Mouse (Mus musculus) 416B (cell line): ENCODE results near the gene BC030867.

Experiments used
- DNase-seq: peaks from one replicate; pipeline ENCODE4 v3.0.0; 2011; ENCODE audit warnings: low read depth

Gene BC030867

DNA sequence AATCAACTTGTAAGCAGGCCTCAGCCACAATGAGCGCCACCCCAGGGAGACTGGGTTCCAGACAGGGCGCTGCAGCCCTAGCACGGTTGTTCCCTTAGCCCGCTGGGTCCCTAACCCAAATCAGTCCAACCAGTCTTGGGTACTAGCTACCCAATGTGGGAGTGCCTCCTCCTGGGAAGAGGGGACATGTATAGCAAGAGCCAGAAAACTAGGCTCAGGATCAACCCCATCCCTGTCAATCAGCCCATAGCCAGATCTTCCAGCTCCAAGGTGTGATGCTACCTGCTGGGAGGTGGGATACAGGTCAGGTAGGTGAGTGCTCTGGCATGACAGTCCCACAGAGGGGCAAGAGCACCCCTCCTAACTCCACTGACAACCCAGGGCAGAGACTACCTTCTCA lies 41.5 kb downstream of the BC030867 start:
- DNase-seq: no peak

DNA sequence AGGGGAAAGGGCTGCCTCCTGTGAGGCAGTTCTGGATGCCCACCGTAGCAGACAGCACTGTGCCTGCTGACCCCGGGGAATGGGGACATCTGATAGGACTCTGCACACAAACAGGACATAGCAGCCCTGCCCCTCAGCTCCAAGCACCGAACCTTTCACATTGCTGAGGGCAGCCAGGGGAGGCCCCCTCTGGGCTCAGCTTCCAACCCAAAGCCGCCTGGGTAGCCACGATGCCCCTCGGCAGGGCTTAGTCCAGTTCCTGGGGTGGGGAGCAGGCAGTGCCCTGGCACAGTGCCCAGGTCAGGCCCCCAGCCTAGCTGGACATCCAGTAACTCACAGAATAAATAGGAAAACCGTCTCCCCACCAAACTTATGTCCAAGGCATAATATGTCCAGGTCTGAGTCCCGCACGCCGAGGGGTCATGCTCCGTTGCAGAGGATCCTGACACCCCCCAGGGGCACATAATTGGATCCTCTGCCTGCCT lies 42.4 kb downstream of the BC030867 start:
- no peak for DNase-seq

DNA sequence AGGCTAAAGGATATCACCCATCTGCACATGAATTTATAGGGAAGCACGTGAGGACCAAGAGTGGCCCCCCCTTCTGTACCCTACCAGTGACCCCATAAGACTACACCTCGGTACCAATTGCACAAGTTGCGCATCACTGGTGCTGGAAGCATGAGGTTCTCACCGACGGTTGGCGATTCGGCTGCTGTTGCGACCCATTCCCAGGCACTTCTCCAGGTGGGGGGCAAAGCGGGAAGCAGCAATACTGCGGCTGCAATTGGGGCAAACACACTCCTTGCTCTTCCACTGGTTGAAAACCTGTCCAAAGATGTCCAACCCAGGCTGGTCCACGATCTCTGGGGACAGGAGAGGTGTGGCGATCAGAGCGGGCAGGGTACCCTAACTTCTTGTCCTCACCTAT lies 45.3 kb downstream of the BC030867 start:
- no peak for DNase-seq

GRCm38 (mm10) chr11:102294416-102294815 lies 45.7 kb downstream of the BC030867 start:
- DNase-seq: no peak

DNA sequence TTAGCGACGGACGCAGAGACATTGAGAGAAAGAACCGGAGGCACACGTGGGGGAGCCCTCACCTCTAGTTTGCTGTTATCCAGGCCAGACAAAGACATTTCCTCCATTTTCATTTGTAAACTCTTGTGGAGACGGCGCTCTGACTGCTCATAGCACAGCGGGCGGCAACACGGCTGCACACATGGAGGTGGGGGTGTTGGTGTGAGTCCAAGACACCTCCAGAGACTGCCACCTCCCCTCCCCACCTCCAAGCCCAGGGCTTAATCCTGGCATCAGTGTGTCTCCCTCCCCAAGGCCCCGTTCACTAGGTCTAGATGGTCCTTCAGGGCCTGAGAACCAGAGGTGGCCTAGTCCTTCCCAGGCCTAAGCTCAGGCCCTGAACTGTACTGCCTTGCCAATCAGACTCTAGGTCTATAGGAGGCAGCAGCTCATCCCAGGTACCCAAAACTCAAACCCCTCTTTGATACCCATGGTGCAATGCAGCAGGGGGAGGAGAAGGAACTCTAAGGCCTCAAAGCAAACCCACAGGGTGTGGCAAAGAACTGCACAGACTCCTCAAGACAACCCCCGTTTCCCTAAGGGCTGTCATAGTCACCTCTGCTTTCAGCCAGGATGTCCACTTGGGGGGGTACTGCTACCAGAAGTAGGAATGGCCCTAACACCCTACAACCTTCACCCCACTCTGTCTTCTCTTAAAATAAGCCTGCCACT lies 46.4 kb downstream of the BC030867 start:
- peak; percentile 91 for DNase-seq

- peak; percentile 55 for DNase-seq
Measured at GRCm38 (mm10) chr11:102295598-102296471, 47.2 kb downstream of the BC030867 start.

DNA sequence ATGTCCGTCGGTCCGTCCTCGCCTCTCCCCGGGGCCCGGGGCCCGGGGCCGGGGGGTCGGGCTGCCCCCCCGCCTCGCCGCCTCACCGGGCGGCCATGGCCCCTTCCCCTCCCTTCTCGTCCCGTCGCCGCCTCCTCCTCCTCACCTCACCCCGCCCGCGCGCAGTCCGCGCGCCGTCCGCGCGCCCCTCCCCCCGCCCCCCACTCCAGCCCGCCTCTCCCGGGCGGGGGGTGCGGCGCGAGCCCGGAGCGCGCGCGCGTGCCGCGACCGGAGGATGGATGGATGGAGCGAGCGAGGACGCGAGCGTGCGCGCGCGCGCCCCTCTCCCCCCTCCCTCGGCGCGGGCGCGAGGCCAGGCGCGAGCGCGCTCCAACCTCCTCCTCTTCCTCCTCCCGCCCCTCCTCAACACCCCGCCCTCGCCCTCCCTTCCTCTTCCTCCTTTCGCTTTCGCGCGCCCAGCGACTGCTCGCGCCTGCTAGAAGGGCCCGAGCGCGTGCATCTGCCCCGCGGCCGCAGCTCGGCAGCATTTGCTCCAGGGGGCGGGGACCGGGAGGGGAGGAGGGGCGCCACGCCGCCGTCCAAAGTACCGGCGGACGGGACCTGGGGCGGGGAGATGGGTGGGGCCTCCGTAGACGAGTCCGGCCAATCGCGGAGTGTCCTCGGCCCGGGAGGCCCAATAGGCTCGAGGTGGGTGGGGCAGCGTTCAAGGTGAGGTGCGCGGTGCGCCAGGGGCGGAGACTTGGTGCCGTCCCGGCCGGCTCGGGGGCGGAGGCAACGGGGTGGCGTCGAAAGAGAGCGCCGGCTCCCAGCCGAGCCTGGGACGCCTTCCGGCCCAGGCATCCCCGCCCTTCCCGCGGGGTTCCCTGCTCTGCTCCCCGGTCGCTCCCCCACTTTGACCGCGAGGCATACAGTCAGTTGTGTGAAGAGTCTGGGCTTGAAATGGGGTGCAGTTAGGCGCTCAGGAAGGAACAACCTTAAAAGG lies 48.1 kb downstream of the BC030867 start, which contains the start of gene Atxn7l3:
Gene Atxn7l3, minus strand, starts transcription at position 141 of the 982 bp plus-strand sequence.
- peak; percentile 98 for DNase-seq

DNA sequence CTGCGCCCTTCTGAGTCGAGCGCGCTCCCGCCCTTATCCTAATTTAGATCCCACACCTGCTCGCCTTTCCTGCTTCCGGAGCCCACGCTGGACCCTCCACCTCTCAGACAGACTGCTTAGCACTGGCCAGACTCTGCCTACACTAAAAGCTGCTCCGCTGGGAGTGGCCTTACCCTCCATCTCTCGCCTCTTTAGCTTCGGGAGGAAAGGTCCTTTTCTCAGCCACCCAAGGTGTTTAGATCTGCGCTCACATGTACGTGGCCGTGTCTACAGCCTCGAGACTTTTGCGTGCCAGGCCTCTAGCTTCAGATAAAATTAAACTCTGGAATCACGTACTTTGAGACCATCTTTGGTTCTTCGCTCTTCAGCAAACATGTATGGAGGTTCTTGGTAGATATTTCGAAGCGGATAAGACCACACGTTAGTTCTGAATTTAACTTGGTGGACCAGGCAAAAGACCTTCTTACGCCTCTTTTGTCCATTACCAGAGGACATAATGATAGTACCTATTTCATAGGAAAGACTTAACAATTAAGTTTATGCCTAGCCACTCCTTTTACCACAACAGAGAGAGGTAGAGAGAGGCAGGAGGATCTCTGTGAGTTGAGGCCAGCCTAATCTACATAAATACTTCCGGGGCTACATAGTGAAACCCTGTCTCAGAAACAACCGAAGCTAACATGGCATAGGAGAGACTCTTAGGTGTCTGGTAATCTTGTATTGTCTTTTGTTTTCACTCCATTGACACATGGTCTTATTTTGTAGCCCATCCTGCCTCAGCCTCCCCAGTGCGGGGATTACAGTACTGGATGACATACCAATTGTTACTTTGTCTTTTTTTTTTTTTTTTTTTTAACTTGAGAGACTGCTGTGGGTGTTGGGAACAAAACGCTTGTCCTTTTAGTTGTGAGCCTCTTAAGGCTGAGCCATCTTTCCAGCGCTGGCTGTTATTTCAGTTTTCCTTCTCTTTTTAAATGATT lies 49.2 kb downstream of the BC030867 start:
- DNase-seq: peak; percentile 64

- DNase-seq: peak; percentile 87
Measured at GRCm38 (mm10) chr11:102299839-102300238, 51.2 kb downstream of the BC030867 start.

DNA sequence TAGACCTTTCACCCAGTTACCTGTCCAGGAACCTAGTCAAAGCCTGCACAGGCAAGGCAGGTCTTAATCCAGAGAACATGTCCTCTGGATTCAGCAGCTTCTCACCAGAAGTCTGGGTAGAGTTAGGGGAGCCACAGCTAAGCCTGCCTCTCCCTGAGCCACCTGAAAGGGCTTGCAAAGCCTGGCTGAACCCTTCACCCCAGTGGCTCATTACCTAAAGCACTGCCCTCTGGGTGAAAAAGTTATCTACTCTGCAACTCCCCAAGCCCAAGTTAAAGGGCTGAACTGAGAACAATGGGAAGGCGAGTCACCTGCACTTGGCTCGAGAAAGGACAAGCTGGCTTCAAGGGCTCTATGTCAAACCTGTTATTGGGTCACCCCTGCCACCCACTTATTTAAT lies 55.5 kb downstream of the BC030867 start:
- DNase-seq: no peak

GRCm38 (mm10) chr11:102305359-102305758 lies 56.7 kb downstream of the BC030867 start:
- no peak for DNase-seq

DNA sequence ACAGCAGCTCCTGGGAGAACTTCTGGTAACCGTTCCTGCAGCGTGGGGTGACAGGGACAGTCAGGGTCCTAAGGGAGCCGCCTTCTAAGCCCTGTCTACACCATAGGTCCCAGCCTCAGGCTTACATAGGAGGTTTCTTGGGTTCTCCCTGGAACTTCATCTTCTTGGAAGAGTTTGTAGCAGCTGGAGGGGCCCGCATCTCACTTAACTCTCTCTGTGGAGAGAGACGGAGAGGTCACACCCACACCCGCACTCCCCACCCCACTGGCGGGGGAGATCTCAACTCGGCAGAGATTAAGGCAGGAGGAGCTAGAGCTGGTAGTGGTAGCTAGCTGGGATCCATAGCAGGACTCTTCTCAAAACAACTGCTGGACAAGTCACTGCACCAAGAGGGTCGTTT lies 59.4 kb downstream of the BC030867 start:
- DNase-seq: no peak

DNA sequence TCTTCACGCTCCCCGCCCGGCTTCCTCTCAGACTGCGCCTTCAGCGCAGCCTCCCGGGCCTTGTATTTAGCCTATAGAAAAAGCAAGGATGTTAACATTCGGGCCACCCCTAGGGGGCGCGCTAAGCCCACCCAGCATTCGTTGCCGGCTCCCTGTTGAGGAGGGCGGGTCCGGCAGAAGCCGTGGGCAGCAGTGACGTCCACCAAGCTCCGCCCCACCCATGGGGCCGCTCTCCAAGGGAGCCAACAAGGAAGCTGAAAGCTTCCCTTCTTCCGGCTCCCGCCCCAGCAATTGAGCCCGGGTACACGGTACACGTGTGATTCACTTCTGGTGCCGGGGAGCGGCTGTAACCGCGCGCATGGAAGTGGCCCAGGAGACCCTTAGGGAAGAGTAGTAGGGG lies 60.3 kb downstream of the BC030867 start:
- peak; percentile 97 for DNase-seq

GRCm38 (mm10) chr11:102309821-102310617 lies 61.3 kb downstream of the BC030867 start:
- DNase-seq: no peak

DNA sequence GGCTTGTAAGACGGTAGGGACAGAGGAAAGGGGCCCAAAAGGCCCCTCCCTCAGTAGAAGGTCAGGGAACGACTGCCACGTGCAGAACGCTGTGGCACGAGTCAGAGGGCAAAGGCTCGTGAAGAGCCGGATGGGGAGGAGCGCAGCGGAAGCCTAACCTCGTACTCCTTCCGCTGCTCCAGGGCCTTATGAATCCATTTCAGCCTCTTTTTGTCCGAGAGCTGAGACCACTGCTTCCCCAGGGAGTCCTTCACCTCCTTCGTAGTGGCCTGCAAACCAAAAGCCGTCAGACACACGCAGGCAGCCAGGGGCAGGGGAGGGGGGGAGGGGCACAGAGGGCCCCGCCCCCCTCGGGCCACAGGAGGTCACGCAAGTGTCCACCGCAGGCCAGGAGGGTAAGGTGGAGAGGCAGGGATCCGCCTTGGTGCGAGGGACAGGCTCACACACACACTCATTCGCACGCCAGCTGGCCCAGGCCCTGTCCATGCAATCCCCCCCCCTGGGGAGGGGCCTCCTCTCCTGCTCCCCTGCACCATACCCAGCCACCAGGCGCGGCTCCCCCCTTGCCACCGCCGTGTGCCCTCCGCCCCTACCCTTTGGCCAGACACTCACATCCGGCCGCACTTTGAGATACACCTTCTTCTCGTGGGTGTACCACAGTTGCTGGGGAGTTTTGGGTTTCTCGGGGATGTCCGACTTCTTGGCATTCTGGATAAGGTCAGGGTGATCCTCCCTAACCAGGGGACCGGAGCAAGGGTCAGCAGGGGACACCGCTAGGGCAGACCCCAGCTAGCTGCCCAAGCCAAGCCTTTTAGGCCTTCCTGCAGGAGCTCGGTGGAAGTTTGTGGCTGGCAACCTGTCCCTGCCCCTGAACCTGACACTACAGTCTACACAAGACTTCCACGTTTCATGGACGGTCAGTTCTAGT lies 62.4 kb downstream of the BC030867 start:
- DNase-seq: no peak

DNA sequence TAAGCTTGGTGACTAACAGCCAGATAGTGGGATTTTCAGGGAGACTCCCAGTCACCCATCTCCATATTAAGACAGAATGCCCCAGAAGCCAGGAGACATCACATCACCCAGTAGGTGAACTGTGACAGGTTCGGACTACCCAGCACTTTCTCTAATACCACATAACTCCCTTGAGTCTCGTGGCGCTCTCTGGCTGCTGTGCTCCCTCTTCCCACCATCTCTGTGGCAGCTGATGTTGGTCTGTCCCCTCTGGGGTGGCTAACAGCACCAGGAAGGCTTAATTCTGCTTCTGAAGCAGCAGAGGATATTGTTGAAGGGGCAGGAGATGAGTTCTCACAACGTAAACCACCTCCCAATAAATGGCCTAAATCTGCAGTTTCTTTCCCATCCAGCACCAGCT lies 63.3 kb downstream of the BC030867 start:
- DNase-seq: no peak

- no peak for DNase-seq
Measured at GRCm38 (mm10) chr11:102312586-102312985, 63.9 kb downstream of the BC030867 start.

DNA sequence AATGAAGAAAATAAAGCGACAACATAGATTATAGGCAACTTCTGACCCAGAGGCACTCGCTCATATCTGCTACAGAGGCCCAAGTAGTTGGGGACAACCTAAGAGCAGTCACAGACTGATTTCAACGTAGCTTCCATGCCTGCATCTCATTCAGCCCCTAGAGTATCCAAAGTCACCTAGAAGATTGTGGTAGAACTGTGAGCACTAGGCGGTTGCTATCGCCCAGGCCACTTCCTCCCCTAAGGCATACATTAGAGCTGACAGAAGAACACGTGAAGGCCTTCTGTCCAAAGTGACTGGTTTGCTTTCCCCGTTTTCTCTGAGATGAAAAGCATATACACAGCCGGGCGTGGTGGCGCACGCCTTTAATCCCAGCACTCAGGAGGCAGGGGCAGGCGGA lies 65.6 kb downstream of the BC030867 start:
- no peak for DNase-seq
